Mouse (Mus musculus) olfactory bulb, adult 2 months (tissue): ENCODE measurements around the gene Borcs5.

ENCODE experiments used
- CTCF ChIP-seq: fragments of 200-500 bp; IDR thresholded peaks from 2 replicates; pipeline ENCODE4 v1.5.1; 2012; ENCODE audit warnings: low read depth, mild to moderate bottlenecking, low read length, moderate library complexity; ENCODE audit not compliant: insufficient read depth
- POLR2A ChIP-seq: fragments of 200-500 bp; IDR thresholded peaks from 2 replicates; pipeline ENCODE4 v1.6.1; 2012; ENCODE audit warnings: mild to moderate bottlenecking, low read depth, low read length, moderate library complexity; ENCODE audit not compliant: insufficient read depth

DNA sequence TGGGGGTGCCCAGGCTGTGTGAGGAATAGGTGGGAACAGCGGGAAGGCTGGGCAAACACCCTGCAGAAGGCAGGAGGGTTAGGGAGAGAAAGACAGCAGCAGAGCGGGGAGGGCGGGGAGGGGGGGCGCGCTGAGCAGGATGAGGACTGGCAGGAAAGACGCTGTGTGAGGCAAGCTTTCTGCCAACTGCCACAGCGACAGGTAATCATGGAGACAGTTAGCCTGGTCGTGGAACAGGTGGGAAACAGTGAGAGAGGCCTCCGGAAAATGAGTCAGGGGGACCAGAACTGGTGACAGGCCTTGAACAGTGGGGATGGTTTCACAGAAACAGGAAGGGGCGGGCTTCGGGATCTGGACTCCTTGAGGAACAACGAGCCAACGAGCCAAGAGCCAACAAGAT lies 27.4 kb upstream of the Borcs5 start:
- TF ChIP-seq CTCF (no peak), POLR2A (no peak)
